Mouse (Mus musculus): ENCODE measurements around the gene Utf1.
A peak's percentile ranks its signal among the peaks of the same experiment; 100 is the strongest.

Gene Utf1

DNA sequence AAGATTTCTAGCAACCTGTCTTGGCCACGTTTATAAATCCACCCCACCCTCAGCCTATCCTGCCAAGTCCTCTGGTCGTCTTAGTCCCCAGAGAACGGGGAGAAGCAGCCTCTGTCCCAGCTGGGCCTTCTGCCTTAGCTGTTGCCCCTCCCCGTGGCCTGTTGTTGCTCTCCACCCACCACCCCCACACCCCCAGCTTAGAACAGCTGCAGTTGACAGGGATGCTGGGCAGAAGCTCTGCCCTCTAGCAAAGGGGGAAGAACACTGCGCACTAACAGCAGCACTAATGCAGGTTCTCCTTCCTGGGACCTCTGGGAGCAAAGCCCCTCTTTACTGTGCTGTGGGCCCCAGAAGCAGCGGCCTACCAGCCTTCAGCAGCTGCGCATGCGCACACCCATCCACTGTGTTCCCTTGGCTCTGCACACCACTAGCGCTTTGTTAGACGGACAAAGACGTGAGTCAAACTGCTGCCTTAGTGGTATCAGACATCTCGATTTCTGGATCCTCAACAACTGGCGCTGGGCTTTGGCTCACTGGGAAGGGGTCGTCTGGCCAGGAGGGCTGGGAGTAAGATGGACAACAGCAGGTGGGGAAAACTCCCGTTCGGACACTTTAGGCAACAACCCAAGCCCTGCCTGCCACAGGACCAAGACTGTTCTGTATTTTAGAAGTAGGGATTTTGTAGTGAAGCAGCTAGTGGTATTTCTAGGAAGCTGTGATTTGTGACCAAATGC is 2.9 kb upstream of the Utf1 start:
- no peak for DNase-seq

DNA sequence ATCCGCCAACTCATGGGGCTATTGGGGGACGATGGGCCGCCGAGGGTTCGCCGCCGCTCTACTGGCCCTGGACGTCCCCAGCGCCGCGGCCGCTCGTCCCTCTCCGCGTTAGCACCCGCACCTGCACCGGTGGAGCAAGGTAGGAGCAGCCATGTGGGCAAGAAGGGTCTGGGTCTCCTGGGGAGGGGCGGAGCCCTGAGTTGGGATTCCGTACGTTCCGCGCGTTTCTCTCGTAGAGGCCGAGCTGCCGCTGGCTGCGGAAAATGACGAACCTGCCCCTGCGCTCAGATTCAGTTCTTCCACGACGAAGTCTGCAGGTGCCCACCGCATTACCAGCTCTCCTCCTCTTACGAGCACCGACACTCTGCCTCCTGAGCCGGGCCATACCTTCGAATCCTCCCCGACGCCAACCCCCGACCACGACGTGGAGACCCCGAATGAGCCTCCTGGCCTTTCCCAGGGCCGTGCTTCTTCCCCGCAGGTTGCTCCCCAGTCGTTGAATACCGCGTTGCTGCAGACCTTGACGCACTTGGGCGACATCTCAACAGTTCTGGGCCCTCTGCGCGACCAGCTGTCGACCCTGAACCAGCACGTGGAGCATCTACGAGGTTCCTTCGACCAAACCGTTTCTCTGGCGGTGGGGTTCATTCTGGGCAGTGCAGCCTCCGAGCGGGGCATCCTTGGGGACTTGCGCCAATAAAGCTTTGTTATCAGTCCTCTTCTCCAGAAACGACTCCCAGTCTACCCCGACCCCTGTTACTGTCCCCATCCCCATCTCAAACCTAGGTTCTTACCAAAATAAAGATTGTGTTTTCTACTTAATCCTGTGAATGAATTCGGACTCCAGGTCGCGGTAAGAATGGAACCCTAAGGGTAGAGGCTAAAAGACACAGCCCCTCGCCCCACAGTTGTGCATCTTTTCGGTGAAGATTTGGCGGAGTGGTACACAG is 977 bp downstream of the Utf1 start:
- DNase-seq: no peak

DNA sequence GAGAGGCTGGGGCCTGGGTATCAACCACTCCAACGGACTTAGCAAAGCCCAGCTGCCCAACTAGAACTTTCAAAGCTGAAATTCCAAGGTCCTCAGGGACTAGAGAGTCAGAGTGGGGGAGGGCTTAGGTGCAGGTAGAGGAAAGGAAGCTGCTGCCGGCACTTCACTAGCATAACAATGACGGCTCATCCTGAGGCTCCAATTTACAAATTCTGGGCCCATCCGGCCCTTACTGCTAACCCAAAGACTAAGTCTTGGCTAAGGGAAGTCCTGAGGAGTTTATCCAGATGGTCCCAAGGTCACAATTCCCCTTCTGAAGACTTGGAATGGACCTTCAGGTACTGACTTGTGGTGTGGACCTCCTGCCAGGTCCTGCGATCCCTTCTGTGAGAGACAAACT is 1.9 kb downstream of the Utf1 start:
- DNase-seq: no peak

DNA sequence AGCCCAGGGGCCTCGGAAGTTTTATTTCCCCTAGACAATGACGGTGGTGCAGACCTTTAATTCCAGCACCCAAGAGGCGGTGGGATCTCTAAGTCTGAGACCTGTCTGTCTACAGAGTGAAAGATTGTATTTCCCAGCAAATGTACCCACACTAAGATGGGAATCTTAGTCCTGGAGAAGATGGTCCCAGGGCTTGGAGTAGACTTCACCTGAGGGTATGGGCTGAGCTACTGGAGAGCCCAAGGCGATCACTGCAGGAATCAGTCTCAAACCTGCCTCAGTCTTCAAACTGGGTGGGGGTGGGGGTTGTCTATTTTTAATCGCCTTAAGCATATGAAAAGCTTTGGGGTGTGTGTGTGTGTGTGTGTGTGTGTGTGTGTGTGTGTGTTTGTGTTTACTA is 2.4 kb downstream of the Utf1 start:
- no peak for DNase-seq

DNA sequence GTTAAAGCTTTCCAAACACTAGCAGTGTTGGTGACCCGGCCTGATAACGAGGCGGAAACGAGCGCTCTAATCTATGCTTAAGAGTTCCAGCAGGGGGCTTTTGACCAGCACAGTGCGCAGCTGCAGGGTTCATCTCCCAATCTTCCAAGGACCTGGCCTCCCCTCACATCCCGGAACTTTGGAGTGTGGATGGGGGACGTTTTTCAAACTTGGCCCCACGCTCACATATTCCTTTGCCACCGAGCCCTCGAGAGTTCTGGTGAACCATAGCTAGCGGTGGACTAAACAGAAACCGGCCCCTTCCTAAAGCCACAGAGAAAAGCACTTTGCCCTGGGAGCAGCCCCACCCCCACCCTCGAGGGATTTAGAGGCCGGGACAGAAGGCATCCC is 6.3 kb downstream of the Utf1 start:
- peak in 1 of 2 experiments; percentile 12 for DNase-seq

DNA sequence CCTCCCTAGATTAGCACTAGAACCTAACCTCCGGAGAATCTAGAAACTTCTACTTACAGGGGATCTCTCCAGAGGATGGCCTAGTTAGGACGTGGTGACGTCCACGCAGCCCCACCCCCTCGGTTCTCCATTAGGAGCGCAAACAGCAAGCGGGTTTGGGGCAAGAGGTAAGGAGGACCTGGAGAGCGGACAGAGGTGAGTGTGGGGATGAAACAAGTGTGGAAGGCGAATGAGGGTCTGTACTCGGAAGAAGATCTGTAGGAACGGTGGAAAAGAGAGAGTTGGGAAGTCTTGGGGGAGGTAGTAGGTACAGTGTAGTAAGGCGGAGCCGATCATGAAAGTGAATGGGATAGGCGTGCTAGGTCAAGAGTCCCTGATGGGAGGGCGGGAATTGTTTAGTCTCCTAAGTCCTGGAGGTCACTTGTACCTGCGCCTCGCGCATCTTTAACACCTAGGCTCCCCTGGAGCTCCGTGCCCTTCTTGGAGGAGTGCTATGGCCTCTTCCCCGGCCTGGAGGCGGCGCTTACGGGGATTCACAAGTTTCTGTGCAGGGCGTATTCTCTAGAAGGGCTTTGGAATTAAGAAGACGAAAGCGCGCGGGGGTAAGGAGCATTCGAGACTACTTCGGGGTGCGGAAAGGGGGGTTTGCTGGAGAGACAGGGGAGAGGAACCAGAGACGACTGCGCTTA is 6.8 kb downstream of the Utf1 start:
- DNase-seq: peak in 1 of 2 experiments; percentile 19

DNA sequence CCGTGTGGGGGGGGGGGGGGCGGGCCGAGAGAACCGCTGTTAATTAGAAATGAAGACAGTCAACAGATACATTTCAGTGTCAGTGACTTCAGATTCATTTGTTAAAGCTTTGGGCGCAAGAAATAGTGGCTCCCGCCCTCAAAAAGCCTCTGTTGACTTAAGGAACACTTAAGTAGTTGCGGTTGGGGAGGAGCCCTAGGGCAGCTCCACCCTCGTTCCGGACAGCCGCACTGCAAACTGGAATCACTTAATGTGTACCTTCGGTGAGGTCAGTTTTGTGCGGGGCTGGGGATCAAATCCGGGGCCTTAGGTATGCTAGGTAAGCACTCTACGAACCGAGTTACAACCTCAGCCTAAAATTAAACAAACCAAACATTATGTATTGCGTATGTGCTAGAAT is 7.5 kb downstream of the Utf1 start:
- peak in 1 of 2 experiments; percentile 25 for DNase-seq

DNA sequence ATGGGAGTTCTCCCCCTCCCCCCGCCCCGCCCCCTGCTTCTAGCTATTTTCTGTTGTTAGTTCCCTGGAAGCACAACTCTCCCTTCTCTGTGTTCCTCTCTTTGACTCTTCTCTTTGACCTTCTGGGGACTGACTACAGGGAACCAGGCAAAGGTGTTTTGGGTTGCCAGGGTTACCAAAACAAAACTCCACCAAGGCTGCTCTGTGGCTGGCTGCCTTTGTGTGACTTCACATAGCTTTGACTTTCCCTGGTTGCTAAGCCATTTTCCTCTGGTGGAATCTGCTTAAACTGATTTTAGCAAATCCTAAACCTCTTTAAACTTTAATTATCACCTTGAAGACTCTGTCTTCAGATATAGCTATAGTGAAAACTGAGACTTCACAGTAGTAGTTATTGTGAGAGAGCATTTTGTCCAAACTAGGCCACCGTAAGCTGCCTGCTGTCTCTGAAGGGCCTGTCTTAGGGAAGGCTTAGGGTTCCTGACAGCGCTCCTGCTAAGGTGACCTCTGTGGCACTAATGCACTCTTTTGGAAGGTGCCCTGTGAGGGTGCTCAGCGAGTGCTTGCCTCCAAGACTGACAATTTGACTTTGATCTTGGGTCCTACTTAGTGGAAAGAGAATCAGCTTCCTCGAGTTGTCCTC is 8.5 kb downstream of the Utf1 start:
- no peak for DNase-seq

DNA sequence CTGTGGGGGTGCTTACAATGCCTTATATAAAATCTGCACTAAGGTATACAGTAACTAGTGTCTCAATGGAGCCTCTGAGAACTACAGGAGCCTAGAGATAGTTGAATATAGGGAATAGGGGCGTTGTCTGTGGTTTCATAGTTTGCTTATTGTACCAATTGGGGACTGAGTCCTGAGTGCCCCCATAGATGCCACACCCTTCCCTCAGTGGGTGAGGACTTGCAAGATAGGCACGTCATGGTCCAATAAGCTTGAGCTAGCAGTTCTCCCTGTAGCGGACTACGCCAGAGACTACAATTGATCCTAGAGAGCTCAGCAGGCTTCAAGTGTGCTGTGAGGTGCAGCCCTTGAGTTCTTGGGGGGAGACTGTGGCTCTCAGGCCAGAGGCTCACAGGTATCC is 11.9 kb downstream of the Utf1 start:
- DNase-seq: no peak

DNA sequence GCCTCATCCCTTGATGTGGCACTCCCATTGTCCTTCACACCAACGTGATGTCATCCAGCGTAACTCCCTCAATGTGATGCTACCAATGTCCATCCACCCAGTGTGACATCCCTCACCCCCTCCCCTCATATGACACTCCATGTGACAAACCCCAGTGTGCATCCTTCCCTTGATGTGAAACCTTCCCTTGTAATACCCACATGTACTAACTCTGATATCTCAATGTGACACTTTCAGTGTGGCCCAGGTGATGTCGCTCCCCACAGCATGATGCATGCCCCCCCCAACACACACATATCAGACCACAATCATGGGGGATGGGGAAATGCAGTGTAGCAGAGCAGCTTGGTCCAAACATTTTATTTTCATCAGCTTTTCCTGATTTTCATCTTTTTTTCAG is 13.1 kb downstream of the Utf1 start:
- no peak for DNase-seq

DNA sequence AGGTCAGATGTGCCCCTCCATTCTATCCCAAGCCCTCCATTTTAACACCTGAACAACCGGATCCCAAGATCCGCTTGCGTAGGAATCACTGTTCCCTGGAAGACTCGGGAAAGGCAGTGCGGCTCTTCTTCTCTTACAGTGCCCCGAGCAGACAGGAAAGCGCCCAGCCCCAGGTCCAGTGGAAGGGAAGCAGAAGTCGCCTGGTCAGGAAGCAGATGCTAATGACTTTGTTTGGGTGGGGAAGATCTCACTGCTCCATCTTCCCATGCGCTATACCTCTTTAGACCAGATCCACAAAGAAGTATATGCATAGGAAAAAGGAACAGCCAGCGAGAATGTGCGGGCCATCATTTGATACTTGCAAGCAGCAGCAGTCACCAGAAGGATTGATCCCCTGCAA is 13.8 kb downstream of the Utf1 start:
- no peak for DNase-seq

DNA sequence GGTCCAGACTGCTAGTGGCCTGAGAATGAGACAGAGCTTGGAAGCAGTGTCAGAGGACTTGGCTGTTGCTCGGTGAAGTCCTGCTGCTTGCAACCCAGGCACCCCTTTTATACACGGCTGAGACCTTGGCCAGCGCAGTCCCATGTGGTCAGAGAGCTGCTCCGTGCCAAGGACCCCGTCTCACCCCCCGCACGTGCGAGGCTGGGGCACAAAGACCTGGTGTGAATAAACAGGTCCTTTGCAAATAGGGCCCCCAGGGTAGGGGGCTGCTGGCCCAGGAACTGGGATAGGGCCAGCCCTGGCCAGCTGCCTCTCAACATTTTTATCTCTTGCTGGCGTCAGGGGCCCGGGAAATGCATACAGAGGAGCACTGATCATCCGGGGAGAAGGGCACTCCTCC is 14.4 kb downstream of the Utf1 start:
- DNase-seq: no peak

DNA sequence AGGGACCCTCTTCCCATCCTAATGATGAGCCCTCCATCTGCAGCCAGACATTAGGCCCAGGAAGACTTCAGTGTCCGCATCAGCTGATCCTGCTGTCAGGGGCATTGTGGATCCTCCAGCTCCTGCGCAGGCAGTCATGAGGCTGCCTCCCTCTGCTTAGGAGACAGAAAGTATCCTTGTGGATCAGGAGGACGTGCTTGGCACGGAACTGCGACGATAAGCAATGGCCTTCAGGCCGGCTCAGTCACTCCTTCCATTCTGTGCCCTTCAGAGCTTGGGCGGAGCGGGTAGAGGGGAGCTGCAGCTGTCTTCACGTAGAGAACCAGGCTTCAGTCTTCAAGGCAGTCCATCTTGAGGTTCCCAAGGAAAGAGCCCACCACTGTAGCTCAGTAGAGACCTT is 17.6 kb downstream of the Utf1 start:
- DNase-seq: no peak

DNA sequence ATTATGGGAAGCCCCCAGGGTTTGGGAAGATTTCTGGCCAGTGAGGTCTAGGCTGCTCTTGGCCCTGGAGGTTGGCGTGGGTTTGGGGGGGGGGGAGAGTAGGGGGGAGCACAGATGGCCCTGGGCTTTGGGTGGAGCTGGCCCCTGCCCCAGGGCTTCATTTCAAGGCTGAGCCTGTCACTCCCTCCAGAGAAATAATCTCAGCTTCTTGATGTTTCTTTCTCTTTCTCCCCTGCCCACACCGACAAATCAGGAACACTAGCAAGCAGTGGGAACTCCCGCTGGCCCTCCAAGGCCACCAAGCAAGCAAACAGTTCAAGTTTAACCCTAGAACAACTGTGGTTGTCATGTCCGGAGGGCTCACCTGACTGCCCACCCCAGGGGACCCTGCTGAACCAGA is 20.2 kb downstream of the Utf1 start:
- DNase-seq: no peak

DNA sequence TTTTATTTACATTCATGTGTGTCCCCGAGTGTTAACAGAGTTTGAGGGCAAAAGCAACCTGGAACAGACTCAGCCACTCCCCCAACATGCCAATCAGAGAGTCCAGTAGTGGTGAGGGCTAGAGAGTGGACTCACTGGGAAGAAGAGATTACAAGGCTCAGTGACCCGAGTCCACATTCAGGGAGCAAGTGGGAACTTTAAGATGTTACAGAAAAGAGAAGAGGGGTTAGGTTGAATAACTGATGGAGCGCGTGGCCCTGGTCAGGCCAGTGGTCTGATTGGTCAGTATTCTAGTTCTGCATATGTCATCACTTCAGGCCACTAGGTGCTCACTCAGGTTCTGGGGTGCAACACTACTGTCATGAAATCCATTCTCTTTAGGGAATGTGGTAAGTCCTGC is 23.6 kb downstream of the Utf1 start:
- no peak for DNase-seq

DNA sequence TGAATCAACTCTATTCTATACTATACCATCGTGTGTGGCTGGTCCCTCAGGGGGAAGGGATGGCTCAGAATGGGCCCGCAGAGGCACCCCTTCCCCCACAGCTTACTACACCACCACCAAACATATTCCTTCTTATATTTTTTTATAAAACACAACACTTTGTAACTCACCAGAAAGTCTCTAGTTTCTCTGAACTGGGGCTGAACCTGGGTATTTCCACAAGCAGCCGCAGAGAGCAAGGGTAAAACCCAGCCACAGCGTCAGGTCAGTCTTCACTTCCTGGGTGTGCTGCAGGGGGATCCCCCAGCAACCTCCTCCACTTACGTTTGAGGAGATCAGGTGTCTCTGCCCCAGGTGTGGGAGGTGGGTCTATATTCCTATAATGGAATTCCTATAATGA is 24.8 kb downstream of the Utf1 start:
- no peak for DNase-seq

DNA sequence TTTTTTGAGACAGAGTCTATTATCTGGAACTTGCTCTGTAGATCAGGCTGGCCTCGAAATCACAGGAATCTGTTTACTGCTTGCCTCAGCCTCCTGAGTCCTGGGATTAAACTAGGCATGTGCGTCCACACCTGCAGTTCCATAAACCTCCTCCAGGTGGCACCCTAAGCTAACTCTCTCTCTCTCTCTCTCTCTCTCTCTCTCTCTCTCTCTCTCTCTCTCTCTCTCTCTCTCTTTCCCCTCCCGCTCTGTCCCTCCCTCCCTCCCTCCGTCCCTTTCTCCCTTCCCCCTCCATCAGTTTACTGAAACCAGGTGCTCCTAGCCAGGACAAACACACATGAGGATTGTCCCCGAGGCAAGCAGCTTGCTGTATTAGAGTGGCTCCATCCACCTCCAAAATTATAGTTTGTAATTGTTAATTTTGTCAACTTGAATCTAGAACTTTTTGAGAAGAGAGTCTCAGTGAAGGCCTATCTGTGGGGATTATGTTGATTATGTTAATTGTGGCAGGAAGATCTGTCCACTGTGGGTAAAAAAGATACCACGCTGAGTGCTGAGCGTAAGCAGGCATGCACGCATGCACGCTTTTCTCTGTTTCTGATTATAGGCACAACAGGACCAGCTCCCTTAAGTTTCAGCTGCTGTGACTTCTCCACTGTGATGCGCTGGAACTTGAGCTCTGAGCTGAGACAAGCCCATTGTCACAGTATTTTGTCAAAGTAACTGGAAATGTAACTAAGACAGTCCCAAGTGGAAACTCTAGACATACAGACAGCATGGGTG is 25.9 kb downstream of the Utf1 start:
- peak; percentile 59 to 87 for DNase-seq

DNA sequence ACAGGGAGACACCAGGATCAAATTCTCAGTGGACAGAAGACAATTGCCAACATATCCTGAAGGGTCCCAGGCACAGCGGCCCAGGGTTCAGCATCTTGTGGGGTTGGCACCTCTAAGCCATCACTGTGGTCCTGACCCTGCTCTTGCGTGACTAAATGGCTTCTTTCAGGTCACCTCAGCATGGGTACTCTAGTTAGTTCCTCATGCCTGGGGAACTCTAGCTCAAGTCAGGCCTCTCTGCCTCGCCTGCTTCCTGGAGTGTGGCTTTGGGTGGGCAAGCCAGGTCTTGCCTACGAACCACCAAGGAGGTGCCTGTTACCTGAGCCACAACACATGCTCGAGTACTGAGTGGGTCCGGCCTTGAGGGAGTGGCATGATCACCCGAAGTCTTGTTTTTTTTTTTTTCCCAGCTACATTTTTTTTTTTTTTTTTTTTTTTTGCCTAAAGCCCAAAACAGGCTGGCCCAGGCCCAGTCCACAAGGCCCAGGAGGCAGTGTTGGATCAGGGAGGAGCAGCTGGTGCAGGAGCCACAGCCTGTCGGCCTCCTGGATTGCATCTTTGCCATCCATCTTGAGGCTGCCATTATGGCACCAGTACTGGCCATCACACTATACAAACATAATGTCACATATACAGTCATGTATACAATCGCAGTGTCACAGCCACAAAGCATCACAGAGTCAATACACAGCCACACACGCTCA is 26.8 kb downstream of the Utf1 start:
- no peak for DNase-seq

DNA sequence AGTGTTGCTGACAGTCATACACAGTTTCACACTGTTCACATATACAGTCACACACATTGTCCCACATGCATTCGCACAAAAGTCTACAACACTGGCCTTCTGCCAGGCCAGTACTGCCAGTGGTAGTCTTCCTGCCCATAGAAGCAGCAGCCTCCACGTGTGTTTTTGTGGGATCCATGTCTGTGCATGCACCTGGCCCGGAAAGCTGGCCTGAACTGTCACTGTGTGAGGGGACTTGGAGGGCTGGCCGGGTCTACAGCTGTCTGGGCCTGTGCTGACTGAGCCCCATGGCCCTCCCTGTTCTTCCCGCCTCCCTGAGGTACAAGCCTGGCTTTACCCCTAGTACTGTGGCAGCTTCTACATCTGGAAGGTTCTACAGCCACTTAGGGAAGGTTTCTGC is 27.4 kb downstream of the Utf1 start:
- no peak for DNase-seq

DNA sequence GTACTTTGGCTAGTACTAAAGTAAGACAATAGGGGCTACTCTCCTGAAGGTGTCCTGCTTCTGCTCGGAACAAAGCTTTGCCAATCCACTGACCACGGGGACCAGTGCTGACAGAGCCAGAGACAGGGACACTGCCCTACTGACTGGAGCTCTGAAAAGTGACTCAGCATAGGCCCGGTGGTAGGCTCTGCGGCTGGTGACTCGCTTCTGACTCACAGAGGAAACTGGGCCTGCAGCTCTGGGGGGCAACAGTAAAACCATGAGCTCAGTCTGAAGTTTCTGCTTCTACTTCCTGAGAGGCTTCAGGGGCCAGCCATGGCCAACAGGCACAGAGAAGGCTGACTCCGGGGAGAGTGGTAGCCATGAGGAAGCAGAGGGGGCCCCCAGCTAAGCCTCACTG is 27.8 kb downstream of the Utf1 start:
- DNase-seq: no peak

DNA sequence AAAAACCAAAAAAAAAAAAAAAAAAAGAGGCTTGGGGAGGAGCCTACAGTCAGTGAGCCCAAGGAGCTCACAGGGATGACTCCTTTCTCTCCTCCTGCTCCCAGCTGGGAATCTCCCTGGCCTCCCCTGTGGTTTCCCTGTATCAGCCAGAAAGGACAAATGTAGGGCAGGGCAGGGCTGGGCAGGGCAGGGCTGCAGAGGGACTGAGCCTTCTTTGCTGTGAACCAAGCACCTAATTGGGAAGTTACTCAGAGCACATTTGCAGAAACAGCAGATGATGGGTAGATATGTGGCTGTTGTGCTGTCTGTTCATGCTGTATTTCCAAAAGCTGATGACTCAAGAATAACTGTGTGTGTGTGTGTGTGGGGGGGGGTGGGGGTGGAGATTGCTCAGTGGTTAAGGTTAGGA is 29.3 kb downstream of the Utf1 start:
- DNase-seq: no peak

DNA sequence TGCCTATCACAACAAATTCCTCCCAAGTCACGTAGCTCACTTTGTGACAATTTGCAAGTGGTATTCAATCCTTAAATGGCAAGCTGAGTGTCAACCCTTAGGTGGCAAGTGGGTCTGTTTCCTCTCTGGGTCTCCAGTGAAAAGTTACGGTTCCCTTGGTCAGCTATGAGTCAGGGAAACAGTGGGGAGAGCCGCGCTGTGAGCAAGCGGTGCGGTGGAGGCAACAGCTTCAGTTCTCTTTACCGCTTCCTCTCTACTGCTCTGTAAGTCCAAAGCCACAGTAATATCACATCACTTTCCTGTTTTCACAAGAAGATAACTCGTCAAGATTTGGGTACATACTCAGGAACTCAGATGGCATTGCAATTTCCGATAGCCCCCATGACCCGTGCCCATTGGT is 30.7 kb downstream of the Utf1 start:
- DNase-seq: no peak

All from kidney, adult 8-10 months (tissue).